Mouse (Mus musculus): Measurements from ENCODE around the gene Cx3cr1.

- TF ChIP-seq POLR2A (IDR thresholded peaks at IDR 0.05; ENCODE audit: insufficient read length, low read depth), result no peak
- no peak for TF ChIP-seq TCF3 (IDR thresholded peaks at IDR 0.05; ENCODE audit: insufficient read length, low read depth)
- TF ChIP-seq USF1 (IDR thresholded peaks at IDR 0.05; ENCODE audit: low read depth), result no peak
- no peak for TF ChIP-seq SRF (IDR thresholded peaks at IDR 0.05; ENCODE audit: control insufficient read depth, insufficient read length, low read depth)
- no peak for TF ChIP-seq E2F4 (IDR thresholded peaks at IDR 0.05; ENCODE audit: insufficient read depth)
- no peak for TF ChIP-seq MAX (IDR thresholded peaks at IDR 0.05; ENCODE audit: low read depth)
- no peak for TF ChIP-seq MYOG (IDR thresholded peaks at IDR 0.05; ENCODE audit: control insufficient read depth in 1 of 3, insufficient read depth in 1 of 3, insufficient read length in 2 of 3, low read depth in 2 of 3)
- TF ChIP-seq TCF12 (IDR thresholded peaks at IDR 0.05; ENCODE audit: insufficient read depth, poor library complexity, severe bottlenecking), result no peak
- TF ChIP-seq POLR2AphosphoS2 (IDR thresholded peaks at IDR 0.05; ENCODE audit: insufficient read length, low read depth), result no peak
- no peak for TF ChIP-seq REST (IDR thresholded peaks at IDR 0.05; ENCODE audit: insufficient read depth, insufficient read length)
- no peak for TF ChIP-seq MYOD1 (IDR thresholded peaks at IDR 0.05; ENCODE audit: control insufficient read depth in 1 of 3, insufficient read length in 2 of 3, low read depth in 2 of 3)
- no peak for TF ChIP-seq CEBPB (IDR thresholded peaks at IDR 0.05; ENCODE audit: insufficient read depth, poor library complexity, severe bottlenecking)
Observed at GRCm38 (mm10) chr9:119887144-119887901, 182.4 kb downstream of the Cx3cr1 start.
